Mouse (Mus musculus): ENCODE data around the gene Vmn1r184.
"Not testable (repeated sequence)": the region's sequence is repeated elsewhere in the genome, so short reads cannot be mapped to it uniquely, and the experiment has no call there.

DNA sequence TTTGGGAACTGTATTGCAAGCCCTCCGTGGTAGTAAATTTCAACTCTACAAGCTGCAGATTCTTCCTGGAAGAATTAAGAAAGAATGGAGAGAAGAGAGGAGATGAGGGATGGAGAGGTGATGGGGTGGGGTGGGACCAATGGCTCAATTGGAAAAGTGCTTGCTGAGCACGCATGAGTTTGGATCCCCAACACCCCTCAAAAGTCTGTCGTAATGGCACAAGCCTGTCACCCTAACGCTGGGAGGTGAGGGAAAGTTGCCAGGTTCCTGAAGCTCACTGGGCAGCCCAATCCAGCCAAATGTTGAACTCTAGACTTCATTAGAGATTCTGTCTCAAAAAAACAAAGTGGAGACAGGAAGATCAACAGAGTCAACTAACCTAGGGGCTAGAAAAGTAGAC is 55.7 kb downstream of the Vmn1r184 start:
- TF ChIP-seq CTCF, EP300 (IDR thresholded peaks at IDR 0.05; ENCODE audit: low read depth): not testable (repeated sequence)
